Mouse (Mus musculus): ENCODE measurements around the gene Mettl13. TPM values are rescaled to one million over a fixed set of nuclear protein-coding genes. Genes with fewer than 3 reads are reported as not detected.

Mettl13 gene
- polyA plus RNA-seq, 1 experiment from 2014 or later, result 12.3 TPM

DNA sequence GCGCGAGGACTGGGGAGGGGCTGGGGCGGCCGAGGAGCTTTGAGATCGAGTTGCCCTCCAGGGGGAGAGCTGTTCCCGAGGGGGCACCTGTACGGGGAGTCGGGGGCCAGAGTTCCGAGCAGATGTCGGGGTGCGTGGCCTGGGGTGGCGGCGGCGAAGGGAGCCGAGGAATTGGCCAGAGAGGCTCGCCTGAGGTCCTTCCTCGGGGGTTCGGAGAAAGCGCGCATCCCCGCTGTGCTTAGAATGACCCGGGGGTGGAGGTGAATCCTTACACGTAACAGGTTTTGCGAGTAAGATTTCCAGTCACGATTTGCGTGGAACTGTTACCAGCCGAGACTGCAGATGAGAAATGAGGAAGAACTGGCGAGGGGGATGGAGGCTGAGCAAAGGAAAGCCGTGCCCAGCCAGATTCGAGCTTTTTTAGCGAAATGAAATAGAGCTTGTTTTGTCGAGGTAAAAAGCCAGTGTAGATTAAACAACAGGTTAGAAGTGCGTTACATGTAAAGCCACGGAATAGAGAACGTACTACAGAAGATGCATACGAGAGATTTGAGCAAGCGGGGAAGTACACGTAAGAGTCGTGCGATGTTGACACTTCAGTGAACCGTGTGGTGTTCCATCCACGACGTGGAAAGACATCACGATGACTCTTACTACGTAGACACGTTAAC is 22.7 kb upstream of the Mettl13 start:
- Histone ChIP-seq H3K9ac (ENCODE audit: low read depth, low read length) (peak overlapping the region; percentile 88), H3K4me1 (replicated peaks; ENCODE audit: control insufficient read depth, insufficient read depth, low read length) (no peaks in the 10 kb centered on the region), H3K4me2 (replicated peaks; ENCODE audit: low read depth, low read length) (peak overlapping the region; percentile 65), H3K27ac (ENCODE audit: low read depth, low read length) (peak overlapping the region; percentile 91), H3K36me3 (ENCODE audit: control insufficient read depth, insufficient read depth, low read length) (no peaks in the 10 kb centered on the region), H3K9me3 (ENCODE audit: control insufficient read depth, low read length) (no peaks in the 10 kb centered on the region), H3K4me3 (ENCODE audit: low read depth, low read length) (peak overlapping the region; percentile 88), H3K27me3 (ENCODE audit: control insufficient read depth, insufficient read depth, low read length) (no peaks in the 10 kb centered on the region)
- WGBS, result under 1% methylated on average over 45 of the region's 46 CpGs
- DNase-seq (ENCODE audit: low spot score), result no peak
- no peak for ATAC-seq (ENCODE audit: low FRiP score)

DNA sequence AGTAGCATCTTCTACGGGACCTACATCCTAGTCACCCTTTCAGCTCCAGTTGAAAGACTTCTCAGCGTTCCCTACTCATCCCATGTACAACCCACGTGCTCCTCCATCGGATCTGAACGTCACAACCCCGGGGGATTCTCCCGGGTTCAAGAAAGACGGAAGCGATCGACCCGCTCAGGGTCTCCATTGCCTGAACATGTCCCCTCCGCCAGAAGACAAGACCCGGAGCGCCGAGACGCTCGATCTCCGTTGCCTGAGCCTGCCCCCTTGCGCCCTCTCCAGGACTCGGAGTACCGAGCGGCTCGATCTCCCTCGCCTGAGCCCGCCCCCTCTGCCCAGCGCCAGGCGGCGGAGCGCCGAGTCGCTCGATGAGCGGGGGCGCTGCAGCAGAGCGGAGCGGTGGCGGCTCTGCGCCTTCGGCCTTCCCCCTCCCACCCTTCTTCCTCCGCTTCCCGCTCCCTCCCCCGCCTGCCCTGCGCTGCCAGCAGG is 22.0 kb upstream of the Mettl13 start, which contains the start of gene Vamp4:
Vamp4 (plus strand) TSS at position 256 of the 489 bp plus-strand sequence.
- H3K9me3 ChIP-seq (ENCODE audit: control insufficient read depth, low read length), result no peaks in the 10 kb centered on the region
- WGBS, result 0% methylated on average over 39 of the region's 43 CpGs
- DNase-seq (ENCODE audit: low spot score) (peak; percentile 98), ATAC-seq (ENCODE audit: low FRiP score) (peak; percentile 98)
- no peaks in the 10 kb centered on the region for H3K27me3 ChIP-seq (ENCODE audit: control insufficient read depth, insufficient read depth, low read length)
- H3K9ac ChIP-seq (ENCODE audit: low read depth, low read length), result peak within 1 kb of the TSS; percentile 88
- no peaks in the 10 kb centered on the region for H3K4me1 ChIP-seq (replicated peaks; ENCODE audit: control insufficient read depth, insufficient read depth, low read length)
- H3K36me3 ChIP-seq (ENCODE audit: control insufficient read depth, insufficient read depth, low read length), result no peaks in the 10 kb centered on the region
- H3K27ac ChIP-seq (ENCODE audit: low read depth, low read length), result peak within 1 kb of the TSS; percentile 91
- H3K4me3 ChIP-seq (ENCODE audit: low read depth, low read length), result peak within 1 kb of the TSS; percentile 88
- peak within 1 kb of the TSS; percentile 65 for H3K4me2 ChIP-seq (replicated peaks; ENCODE audit: low read depth, low read length)

DNA sequence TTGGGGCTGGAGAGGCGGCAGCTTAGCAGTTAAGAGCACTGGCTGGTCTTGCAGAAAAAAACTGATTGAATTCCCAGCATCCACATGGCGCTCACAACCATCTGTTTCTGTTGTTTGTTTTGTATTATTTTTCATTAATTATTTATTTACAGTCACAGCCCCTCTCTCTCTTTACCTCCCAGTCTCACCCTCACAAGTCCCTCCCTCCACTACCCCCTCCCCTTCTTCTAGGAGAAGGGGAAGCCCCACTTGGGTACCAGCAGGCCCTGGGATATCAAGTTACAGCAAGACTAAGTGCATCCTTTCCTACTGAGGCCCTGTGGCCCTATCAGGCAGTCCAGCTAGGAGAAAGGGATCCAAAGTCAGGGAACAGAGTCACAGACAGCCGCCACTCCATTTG is 19.0 kb upstream of the Mettl13 start:
- WGBS, result 27% methylated on average over 3 of the region's 3 CpGs
- Histone ChIP-seq H3K9ac (ENCODE audit: low read depth, low read length) (no peak overlapping the region), H3K4me1 (replicated peaks; ENCODE audit: control insufficient read depth, insufficient read depth, low read length) (no peaks in the 10 kb centered on the region), H3K27me3 (ENCODE audit: control insufficient read depth, insufficient read depth, low read length) (no peaks in the 10 kb centered on the region), H3K27ac (ENCODE audit: low read depth, low read length) (no peak overlapping the region), H3K36me3 (ENCODE audit: control insufficient read depth, insufficient read depth, low read length) (no peaks in the 10 kb centered on the region), H3K9me3 (ENCODE audit: control insufficient read depth, low read length) (no peaks in the 10 kb centered on the region), H3K4me3 (ENCODE audit: low read depth, low read length) (no peak overlapping the region), H3K4me2 (replicated peaks; ENCODE audit: low read depth, low read length) (no peak overlapping the region)
- DNase-seq (ENCODE audit: low spot score) (no peak), ATAC-seq (ENCODE audit: low FRiP score) (no peak)

GRCm38 (mm10) chr1:162564992-162565391 is 16.6 kb upstream of the Mettl13 start:
- Histone ChIP-seq H3K27me3 (ENCODE audit: control insufficient read depth, insufficient read depth, low read length) (no peaks in the 10 kb centered on the region), H3K36me3 (ENCODE audit: control insufficient read depth, insufficient read depth, low read length) (no peaks in the 10 kb centered on the region), H3K4me1 (replicated peaks; ENCODE audit: control insufficient read depth, insufficient read depth, low read length) (no peaks in the 10 kb centered on the region), H3K27ac (ENCODE audit: low read depth, low read length) (no peak overlapping the region), H3K4me3 (ENCODE audit: low read depth, low read length) (no peak overlapping the region), H3K9me3 (ENCODE audit: control insufficient read depth, low read length) (no peaks in the 10 kb centered on the region), H3K9ac (ENCODE audit: low read depth, low read length) (no peak overlapping the region), H3K4me2 (replicated peaks; ENCODE audit: low read depth, low read length) (no peak overlapping the region)
- WGBS, result 51% methylated on average over 3 of the region's 3 CpGs
- ATAC-seq (ENCODE audit: low FRiP score), result no peak
- DNase-seq (ENCODE audit: low spot score), result no peak

GRCm38 (mm10) chr1:162563236-162563635 is 14.9 kb upstream of the Mettl13 start:
- Histone ChIP-seq H3K27me3 (ENCODE audit: control insufficient read depth, insufficient read depth, low read length) (no peaks in the 10 kb centered on the region), H3K4me3 (ENCODE audit: low read depth, low read length) (no peak overlapping the region), H3K4me1 (replicated peaks; ENCODE audit: control insufficient read depth, insufficient read depth, low read length) (no peaks in the 10 kb centered on the region), H3K9me3 (ENCODE audit: control insufficient read depth, low read length) (no peaks in the 10 kb centered on the region), H3K4me2 (replicated peaks; ENCODE audit: low read depth, low read length) (no peak overlapping the region), H3K27ac (ENCODE audit: low read depth, low read length) (no peak overlapping the region), H3K36me3 (ENCODE audit: control insufficient read depth, insufficient read depth, low read length) (no peaks in the 10 kb centered on the region), H3K9ac (ENCODE audit: low read depth, low read length) (no peak overlapping the region)
- WGBS, result 95% methylated on average over 1 of the region's 1 CpGs
- ATAC-seq (ENCODE audit: low FRiP score) (no peak), DNase-seq (ENCODE audit: low spot score) (no peak)

GRCm38 (mm10) chr1:162554193-162554592 is 5.8 kb upstream of the Mettl13 start:
- Histone ChIP-seq H3K9me3 (ENCODE audit: control insufficient read depth, low read length) (no peaks in the 10 kb centered on the region), H3K4me1 (replicated peaks; ENCODE audit: control insufficient read depth, insufficient read depth, low read length) (no peaks in the 10 kb centered on the region), H3K27ac (ENCODE audit: low read depth, low read length) (no peak overlapping the region), H3K9ac (ENCODE audit: low read depth, low read length) (no peak overlapping the region), H3K4me3 (ENCODE audit: low read depth, low read length) (no peak overlapping the region), H3K27me3 (ENCODE audit: control insufficient read depth, insufficient read depth, low read length) (no peaks in the 10 kb centered on the region), H3K4me2 (replicated peaks; ENCODE audit: low read depth, low read length) (no peak overlapping the region), H3K36me3 (ENCODE audit: control insufficient read depth, insufficient read depth, low read length) (no peaks in the 10 kb centered on the region)
- 89% methylated on average over 3 of the region's 3 CpGs for WGBS
- no peak for DNase-seq (ENCODE audit: low spot score)
- ATAC-seq (ENCODE audit: low FRiP score), result no peak

- Histone ChIP-seq H3K36me3 (ENCODE audit: control insufficient read depth, insufficient read depth, low read length) (no peaks in the 10 kb centered on the region), H3K9me3 (ENCODE audit: control insufficient read depth, low read length) (no peaks in the 10 kb centered on the region), H3K27me3 (ENCODE audit: control insufficient read depth, insufficient read depth, low read length) (no peaks in the 10 kb centered on the region), H3K9ac (ENCODE audit: low read depth, low read length) (no peak overlapping the region), H3K4me3 (ENCODE audit: low read depth, low read length) (no peak overlapping the region), H3K4me1 (replicated peaks; ENCODE audit: control insufficient read depth, insufficient read depth, low read length) (no peaks in the 10 kb centered on the region), H3K27ac (ENCODE audit: low read depth, low read length) (no peak overlapping the region), H3K4me2 (replicated peaks; ENCODE audit: low read depth, low read length) (no peak overlapping the region)
- ATAC-seq (ENCODE audit: low FRiP score) (no peak), DNase-seq (ENCODE audit: low spot score) (no peak)
- WGBS, result 91% methylated on average over 9 of the region's 9 CpGs
Measured at GRCm38 (mm10) chr1:162552956-162553355, 4.6 kb upstream of the Mettl13 start.

GRCm38 (mm10) chr1:162549615-162550283 is 1.4 kb upstream of the Mettl13 start:
- Histone ChIP-seq H3K4me1 (replicated peaks; ENCODE audit: control insufficient read depth, insufficient read depth, low read length) (peaks cover 4% of the 10 kb centered on the region; the same call in 1 of the 2 replicates), H3K27me3 (ENCODE audit: control insufficient read depth, insufficient read depth, low read length) (no peaks in the 10 kb centered on the region), H3K27ac (ENCODE audit: low read depth, low read length) (no peak overlapping the region), H3K9me3 (ENCODE audit: control insufficient read depth, low read length) (no peaks in the 10 kb centered on the region), H3K36me3 (ENCODE audit: control insufficient read depth, insufficient read depth, low read length) (no peaks in the 10 kb centered on the region), H3K4me3 (ENCODE audit: low read depth, low read length) (no peak overlapping the region), H3K4me2 (replicated peaks; ENCODE audit: low read depth, low read length) (no peak overlapping the region), H3K9ac (ENCODE audit: low read depth, low read length) (no peak overlapping the region)
- 75% methylated on average over 5 of the region's 5 CpGs for WGBS
- peak; percentile 39 for DNase-seq (ENCODE audit: low spot score)
- no peak for ATAC-seq (ENCODE audit: low FRiP score)
